Mouse (Mus musculus) layer of hippocampus, adult 9-11 months (tissue): Measurements from ENCODE around the gene Bckdha.

Experiments
- DNase-seq: peaks from one replicate; pipeline ENCODE4 v3.0.0; 2022

Gene Bckdha

GRCm38 (mm10) chr7:25644631-25645030, 14.2 kb downstream of the Bckdha start:
- no peak for DNase-seq

GRCm38 (mm10) chr7:25644136-25644535, 14.6 kb downstream of the Bckdha start:
- no peak for DNase-seq

- DNase-seq, result no peak
Measured at GRCm38 (mm10) chr7:25639754-25640153, 19.0 kb downstream of the Bckdha start.

GRCm38 (mm10) chr7:25637099-25637498, 21.7 kb downstream of the Bckdha start:
- DNase-seq, result no peak

- DNase-seq, result no peak
Measured at GRCm38 (mm10) chr7:25636373-25636772, 22.4 kb downstream of the Bckdha start.

- peak; percentile 62 for DNase-seq
Measured at GRCm38 (mm10) chr7:25632679-25633078, 26.1 kb downstream of the Bckdha start.

GRCm38 (mm10) chr7:25628323-25628620, 30.5 kb downstream of the Bckdha start:
- DNase-seq, result no peak

- no peak for DNase-seq
Measured at GRCm38 (mm10) chr7:25627431-25628322, 31.1 kb downstream of the Bckdha start.

GRCm38 (mm10) chr7:25626509-25627430, 32.0 kb downstream of the Bckdha start, which contains the start of gene B3gnt8:
TSS of gene B3gnt8 (plus strand) at chr7:25626654.
- no peak for DNase-seq

- no peak for DNase-seq
Measured at GRCm38 (mm10) chr7:25625594-25626250, 33.1 kb downstream of the Bckdha start.

GRCm38 (mm10) chr7:25624851-25625250, 33.9 kb downstream of the Bckdha start:
- DNase-seq, result no peak

GRCm38 (mm10) chr7:25623857-25624370, 34.9 kb downstream of the Bckdha start:
- DNase-seq, result no peak

GRCm38 (mm10) chr7:25620751-25621150, 38.0 kb downstream of the Bckdha start:
- no peak for DNase-seq

- no peak for DNase-seq
Measured at GRCm38 (mm10) chr7:25620101-25620500, 38.7 kb downstream of the Bckdha start.

GRCm38 (mm10) chr7:25619722-25619991, 39.1 kb downstream of the Bckdha start:
- DNase-seq, result no peak

- peak; percentile 96 for DNase-seq
Measured at GRCm38 (mm10) chr7:25618865-25619721, 39.7 kb downstream of the Bckdha start, which contains the start of gene Dmac2. TSS of gene Dmac2 (plus strand) at chr7:25619414.

GRCm38 (mm10) chr7:25617376-25618160, 41.2 kb downstream of the Bckdha start:
- no peak for DNase-seq

- DNase-seq, result no peak
Measured at GRCm38 (mm10) chr7:25615706-25616011, 43.1 kb downstream of the Bckdha start, which contains the start of gene Erich4. TSS of gene Erich4 (minus strand) at chr7:25615892.

GRCm38 (mm10) chr7:25614831-25615705, 43.7 kb downstream of the Bckdha start:
- no peak for DNase-seq

GRCm38 (mm10) chr7:25614086-25614485, 44.7 kb downstream of the Bckdha start:
- no peak for DNase-seq
